Mouse (Mus musculus): ENCODE results near the gene Ids. TPM values are rescaled to one million over a fixed set of nuclear protein-coding genes. Genes with fewer than 3 reads are reported as not detected.

Gene Ids
- polyA plus RNA-seq, 1 experiment from 2014 or later: 13.8 TPM

Other genes starting within 250 kb of the Ids start
- 42.6 and 45.4 TPM in 2 replicates for gene 1110012L19Rik, start 20.8 kb upstream of the Ids start, polyA plus RNA-seq (2014; fragmentation: Nextera tagmentation; extraction: Ambion mirVana)
- gene Tmem185a, start 112.1 kb upstream of the Ids start, polyA plus RNA-seq (2014; fragmentation: Nextera tagmentation; extraction: Ambion mirVana): 57.1 and 62.0 TPM in 2 replicates

Data from forebrain, embryonic 14.5 days (tissue).